Mouse (Mus musculus) heart, embryonic 13.5 days (tissue): ENCODE measurements around the gene Tipin. TPM values are rescaled to one million over a fixed set of nuclear protein-coding genes. Genes with fewer than 3 reads are reported as not detected.
"Not testable (repeated sequence)": the region's sequence is repeated elsewhere in the genome, so short reads cannot be mapped to it uniquely, and the experiment has no call there.

ENCODE experiments used
- ATAC-seq: fragments of 200-750 bp; cut with Nextera tagmentation; 2 replicates; pipeline ENCODE4 v1.8.0; 2017; ENCODE audit warnings: moderate TSS enrichment; ENCODE audit not compliant: insufficient number of reproducible peaks, low FRiP score, low TSS enrichment; ENCODE audit errors: extremely low read depth
- H3K27ac ChIP-seq: fragments of 300-500 bp; sonication (generic); replicated peaks from 2 replicates; pipeline ENCODE4 v1.5.1; 2015; ENCODE audit warnings: moderate library complexity, mild to moderate bottlenecking, inconsistent platforms
- H3K27me3 ChIP-seq: fragments of 300-500 bp; sonication (generic); replicated peaks from 2 replicates; pipeline ENCODE4 v1.6.1; 2015; ENCODE audit warnings: mild to moderate bottlenecking, inconsistent platforms
- H3K36me3 ChIP-seq: fragments of 300-500 bp; sonication (generic); 2 replicates; pipeline ENCODE4 v1.6.1; 2015; ENCODE audit warnings: mild to moderate bottlenecking, inconsistent platforms
- H3K4me1 ChIP-seq: fragments of 300-500 bp; sonication (generic); 2 replicates; pipeline ENCODE4 v1.6.1; 2015; ENCODE audit warnings: inconsistent platforms
- H3K4me2 ChIP-seq: fragments of 300-500 bp; sonication (generic); 2 replicates; pipeline ENCODE4 v1.6.1; 2015; ENCODE audit warnings: inconsistent platforms, mild to moderate bottlenecking, moderate library complexity
- H3K4me3 ChIP-seq: fragments of 300-500 bp; sonication (generic); 2 replicates; pipeline ENCODE4 v1.5.1; 2015; ENCODE audit warnings: moderate library complexity, mild to moderate bottlenecking, inconsistent platforms
- H3K9ac ChIP-seq: fragments of 300-500 bp; sonication (generic); 2 replicates; pipeline ENCODE4 v1.6.1; 2015; ENCODE audit warnings: inconsistent platforms, mild to moderate bottlenecking, moderate library complexity
- H3K9me3 ChIP-seq: fragments of 300-500 bp; sonication (generic); 2 replicates; pipeline ENCODE4 v1.6.1; 2016; ENCODE audit warnings: inconsistent platforms
- WGBS: fragments of 180-500 bp; shearing (Covaris S2); methylation state at CpG from one replicate; pipeline ENCODE4 v1.1.7; 2015; ENCODE audit warnings: mixed read lengths; 5-methylcytosine and 5-hydroxymethylcytosine counted together
- polyA plus RNA-seq: library from polyadenylated mRNA; unstranded; fragments of >200 nt; fragmentation: Nextera tagmentation; extraction: Ambion mirVana; gene quantifications from 2 replicates; pipeline ENCODE4 v1.2.1, GENCODE M21; 2015

Tipin gene
- polyA plus RNA-seq, 1 experiment from 2014 or later, result 129 TPM

DNA sequence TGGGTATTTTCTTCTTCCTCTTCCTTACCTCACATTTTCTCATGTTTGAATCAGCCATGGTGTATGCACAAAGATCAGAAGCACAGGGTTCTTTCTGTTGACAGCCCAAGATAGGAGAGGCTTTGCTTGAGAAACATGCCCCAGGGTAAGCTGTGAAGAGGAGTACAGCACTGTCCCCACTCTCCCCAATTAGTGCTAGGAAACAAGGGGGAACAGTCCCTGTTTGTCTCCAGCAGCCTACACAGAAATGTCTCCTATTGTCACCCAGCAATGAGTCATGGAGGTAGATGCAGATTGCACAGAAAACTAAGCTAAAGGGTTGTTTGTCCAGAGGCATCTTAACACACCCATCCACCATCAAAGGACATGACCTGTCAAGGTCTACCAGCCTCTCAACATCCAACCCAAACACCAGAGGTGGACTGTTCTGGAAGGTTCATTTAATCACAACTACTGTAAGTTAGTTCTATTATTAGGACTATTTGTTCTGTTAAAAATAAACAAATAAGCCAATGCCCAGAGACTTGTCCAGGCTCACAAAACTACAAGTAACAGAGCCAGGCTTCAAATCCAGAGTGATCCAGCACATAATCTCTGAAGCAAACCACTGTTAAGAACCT, 31.2 kb upstream of the Tipin start:
- Histone ChIP-seq H3K4me1 (peaks cover 32% of the 10 kb centered on the region), H3K27ac (no peak overlapping the region), H3K4me3 (no peak overlapping the region), H3K9ac (peak overlapping the region; percentile 47; the same call in 1 of the 2 replicates), H3K27me3 (no peaks in the 10 kb centered on the region), H3K9me3 (no peaks in the 10 kb centered on the region), H3K4me2 (no peak overlapping the region), H3K36me3 (peaks cover 14% of the 10 kb centered on the region; the same call in 1 of the 2 replicates)
- no peak for ATAC-seq

DNA sequence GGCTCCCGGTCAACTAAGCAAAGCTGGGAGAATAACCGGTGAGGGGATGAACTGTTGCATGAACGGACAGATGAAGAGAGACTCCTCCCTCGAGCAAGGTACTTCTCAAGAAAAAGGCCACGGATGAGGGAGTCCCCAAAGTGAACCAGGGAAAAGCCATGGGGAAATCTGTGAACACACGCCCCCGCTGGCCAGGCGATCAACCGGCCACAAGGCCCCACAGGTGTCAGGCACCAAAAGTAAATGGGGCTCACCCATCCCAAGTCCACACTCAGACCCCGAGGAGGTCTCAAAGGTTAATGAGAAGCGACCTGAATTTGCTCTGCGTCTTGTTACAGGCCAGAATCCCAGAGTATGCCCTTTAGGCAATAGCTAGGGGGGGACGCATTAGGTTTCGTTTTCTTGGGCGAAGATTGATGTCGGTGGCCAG, 28.8 kb upstream of the Tipin start:
- peaks cover 3% of the 10 kb centered on the region; the same call in 1 of the 2 replicates for H3K36me3 ChIP-seq
- peak overlapping the region; percentile 88 for H3K4me3 ChIP-seq
- H3K4me1 ChIP-seq, result peaks cover 32% of the 10 kb centered on the region
- no peaks in the 10 kb centered on the region for H3K27me3 ChIP-seq
- H3K27ac ChIP-seq, result peak overlapping the region; percentile 95
- peak overlapping the region; percentile 92 for H3K9ac ChIP-seq
- WGBS, result under 1% methylated on average over 16 of the region's 16 CpGs
- H3K9me3 ChIP-seq, result no peaks in the 10 kb centered on the region
- peak overlapping the region; percentile 75 for H3K4me2 ChIP-seq
- no peak for ATAC-seq

DNA sequence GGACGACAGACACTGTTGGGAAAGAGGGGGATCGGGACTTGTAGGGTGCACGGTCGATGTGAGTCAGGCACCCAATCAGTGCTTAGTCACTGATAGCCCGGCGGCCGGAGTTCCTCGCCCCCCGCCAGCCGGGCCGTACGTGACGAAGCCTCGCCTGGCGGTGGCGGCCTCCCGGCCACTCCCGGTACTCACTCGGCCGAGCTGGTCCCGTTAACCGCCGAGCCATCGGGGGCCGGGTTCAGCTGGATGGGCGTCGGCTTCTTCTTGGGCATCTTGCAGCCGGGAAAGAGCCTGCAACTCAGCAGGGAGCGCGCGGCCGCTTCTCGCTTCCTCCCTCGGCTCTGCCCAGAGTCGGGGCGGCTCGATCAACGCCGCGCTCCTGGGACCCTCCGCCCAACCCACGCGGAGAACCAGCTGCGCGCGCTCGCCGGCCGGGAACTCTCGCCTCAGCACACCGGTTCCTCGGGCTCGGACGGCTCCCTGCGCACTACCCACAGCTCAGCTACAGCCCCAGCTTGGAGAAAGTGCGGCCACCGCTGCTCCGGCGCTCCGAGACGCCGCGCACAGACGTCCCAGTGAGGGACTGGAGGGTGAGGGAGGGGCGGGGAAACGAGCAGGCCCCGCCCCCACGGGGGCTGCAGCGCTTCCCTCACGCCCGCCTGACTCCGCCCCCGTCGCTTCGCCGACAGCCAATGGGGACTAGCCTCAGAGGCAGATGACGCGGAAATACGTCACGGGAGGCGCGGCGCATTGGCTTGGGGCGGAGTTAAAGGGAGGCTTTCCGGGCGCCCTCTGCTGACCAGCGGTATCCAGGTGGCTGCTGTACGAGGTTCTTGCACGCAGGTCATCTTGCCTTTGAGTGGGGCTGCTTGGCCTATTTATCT, 28.1 kb upstream of the Tipin start, which contains the start of gene Map2k1:
TSS of gene Map2k1 (minus strand) at position 611 of the 884 bp plus-strand sequence.
- WGBS, result under 1% methylated on average over 89 of the region's 89 CpGs
- H3K27ac ChIP-seq, result peak within 1 kb of the TSS; percentile 95

DNA sequence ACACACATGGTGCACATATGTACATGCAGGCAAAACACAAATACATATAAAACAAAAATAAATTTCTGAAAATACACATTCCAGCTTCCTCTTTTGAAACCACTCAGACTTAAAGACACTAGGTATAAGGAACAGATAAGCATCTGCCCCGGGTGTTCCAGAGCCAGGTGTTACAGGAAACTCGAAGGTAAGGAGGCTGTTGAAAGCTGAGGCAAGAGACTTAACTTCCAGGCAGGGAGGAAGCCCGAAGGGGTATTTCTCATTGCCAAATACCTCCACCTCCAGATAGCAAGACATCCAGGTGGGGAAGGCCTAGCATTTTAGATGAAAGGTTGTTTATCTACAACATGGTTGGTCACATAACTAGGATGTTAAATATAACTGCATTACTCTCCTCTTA, 26.0 kb upstream of the Tipin start:
- 68% methylated on average over 3 of the region's 3 CpGs for WGBS

More for the DNA sequence above, 28.1 kb upstream of the Tipin start, which contains the start of gene Map2k1:
- Histone ChIP-seq H3K9ac (peak within 1 kb of the TSS; percentile 92), H3K4me3 (peak within 1 kb of the TSS; percentile 88), H3K4me2 (peak within 1 kb of the TSS; percentile 75), H3K27me3 (no peaks in the 10 kb centered on the region), H3K4me1 (peaks cover 32% of the 10 kb centered on the region), H3K9me3 (no peaks in the 10 kb centered on the region), H3K36me3 (peaks cover 3% of the 10 kb centered on the region; the same call in 1 of the 2 replicates)
- peak; percentile 98 for ATAC-seq

DNA sequence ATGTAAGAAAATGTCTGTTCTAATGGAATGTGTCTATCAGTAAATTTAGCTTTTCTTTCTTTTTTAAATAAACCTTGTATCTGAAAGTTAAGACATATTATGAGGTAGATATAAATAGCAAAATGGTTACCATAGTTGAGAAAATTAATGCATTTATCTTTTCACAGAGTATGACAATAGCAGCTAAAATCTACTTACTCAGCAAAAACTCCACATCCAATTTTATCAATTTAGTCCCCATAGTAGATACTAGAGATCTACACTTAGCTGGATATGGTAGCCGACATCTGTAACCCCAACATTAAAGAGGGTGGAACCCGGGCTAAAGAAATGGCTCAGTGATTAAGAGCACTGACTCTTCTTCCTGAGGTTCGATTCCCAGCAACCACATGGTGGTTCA, 25.2 kb upstream of the Tipin start:
- no peaks in the 10 kb centered on the region for H3K9me3 ChIP-seq
- H3K27ac ChIP-seq, result no peak overlapping the region
- no peaks in the 10 kb centered on the region for H3K36me3 ChIP-seq
- H3K27me3 ChIP-seq, result no peaks in the 10 kb centered on the region
- WGBS, result 81% methylated on average over 3 of the region's 3 CpGs
- H3K4me3 ChIP-seq, result no peak overlapping the region
- no peak overlapping the region for H3K9ac ChIP-seq
- no peak for ATAC-seq
- H3K4me2 ChIP-seq, result no peak overlapping the region
- peaks cover 15% of the 10 kb centered on the region for H3K4me1 ChIP-seq

More for the DNA sequence above, 26.0 kb upstream of the Tipin start:
- H3K4me2 ChIP-seq, result no peak overlapping the region
- no peak overlapping the region for H3K9ac ChIP-seq
- H3K4me3 ChIP-seq, result no peak overlapping the region
- H3K27ac ChIP-seq, result no peak overlapping the region
- H3K4me1 ChIP-seq, result peaks cover 22% of the 10 kb centered on the region
- H3K36me3 ChIP-seq, result no peaks in the 10 kb centered on the region
- no peak for ATAC-seq
- no peaks in the 10 kb centered on the region for H3K9me3 ChIP-seq
- no peaks in the 10 kb centered on the region for H3K27me3 ChIP-seq

DNA sequence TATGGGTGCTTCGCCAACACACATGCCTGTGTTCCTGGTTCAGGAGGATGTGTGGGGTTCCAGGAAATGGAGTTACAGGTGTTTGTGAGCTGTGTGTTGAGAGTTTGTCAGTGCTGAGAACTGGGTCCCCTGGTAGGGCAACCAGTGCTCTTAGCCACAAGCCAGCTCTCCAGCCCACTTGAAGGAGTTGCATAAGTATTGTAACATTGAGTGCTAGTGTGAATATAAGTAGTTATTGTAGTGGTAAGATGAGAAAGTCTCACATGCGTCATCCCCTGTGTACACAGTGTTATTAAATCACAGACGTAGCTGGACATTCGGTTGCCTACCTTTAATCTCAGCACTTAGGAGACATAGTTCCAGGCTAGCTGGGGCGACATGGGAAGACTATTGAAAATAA, 21.5 kb upstream of the Tipin start:
- Histone ChIP-seq H3K36me3 (no peaks in the 10 kb centered on the region), H3K27ac (no peak overlapping the region), H3K27me3 (no peaks in the 10 kb centered on the region), H3K4me2 (no peak overlapping the region), H3K4me3 (no peak overlapping the region), H3K9me3 (no peaks in the 10 kb centered on the region), H3K9ac (no peak overlapping the region), H3K4me1 (no peaks in the 10 kb centered on the region)
- no peak for ATAC-seq
- 81% methylated on average over 5 of the region's 5 CpGs for WGBS

DNA sequence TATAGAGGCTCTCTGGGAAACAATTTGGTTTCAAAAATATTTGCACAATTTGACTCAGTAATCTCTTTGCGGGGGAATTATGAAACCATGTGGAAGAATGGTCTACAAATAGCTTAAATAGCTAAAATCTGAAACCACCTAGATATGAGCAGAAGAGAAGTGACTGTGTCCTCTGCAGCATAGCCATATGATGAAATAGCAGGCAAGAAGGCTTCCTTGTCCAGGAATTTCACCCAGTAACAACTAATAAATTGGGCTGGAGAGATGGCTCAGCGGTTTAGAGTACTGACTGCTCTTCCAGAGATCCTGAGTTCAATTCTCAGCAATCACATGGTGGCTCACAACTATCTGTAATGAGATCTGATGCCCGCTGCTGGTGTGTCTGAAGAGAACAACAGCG, 20.4 kb upstream of the Tipin start:
- Histone ChIP-seq H3K36me3 (no peaks in the 10 kb centered on the region), H3K4me2 (no peak overlapping the region), H3K9me3 (no peaks in the 10 kb centered on the region), H3K9ac (no peak overlapping the region), H3K27me3 (no peaks in the 10 kb centered on the region), H3K4me1 (no peaks in the 10 kb centered on the region), H3K27ac (no peak overlapping the region), H3K4me3 (no peak overlapping the region)
- 80% methylated on average over 4 of the region's 4 CpGs for WGBS
- no peak for ATAC-seq

DNA sequence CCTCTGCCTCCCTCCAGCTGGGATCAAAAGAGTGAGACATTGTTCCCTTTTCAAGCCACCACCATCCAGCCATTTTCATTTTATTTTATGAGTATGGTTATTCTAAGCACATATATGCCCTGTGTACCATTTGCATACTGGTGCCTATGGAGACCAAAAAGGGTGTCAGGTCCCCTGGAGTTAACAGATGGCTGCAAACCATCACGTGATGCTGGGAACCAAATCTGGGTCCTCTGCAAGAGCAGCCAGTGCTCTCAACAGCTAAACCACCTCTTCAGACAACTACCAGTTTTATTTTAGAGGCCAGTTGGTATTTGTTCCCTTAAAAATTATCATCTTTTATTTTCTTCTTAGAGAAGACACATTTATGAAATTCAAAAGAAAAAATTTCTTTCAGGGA, 16.6 kb upstream of the Tipin start:
- ATAC-seq, result no peak
- H3K27me3 ChIP-seq, result no peaks in the 10 kb centered on the region
- H3K36me3 ChIP-seq, result no peaks in the 10 kb centered on the region
- 35% methylated on average over 1 of the region's 1 CpGs for WGBS
- no peak overlapping the region for H3K4me3 ChIP-seq
- H3K4me1 ChIP-seq, result no peaks in the 10 kb centered on the region
- H3K27ac ChIP-seq, result no peak overlapping the region
- H3K9me3 ChIP-seq, result no peaks in the 10 kb centered on the region
- no peak overlapping the region for H3K9ac ChIP-seq
- H3K4me2 ChIP-seq, result no peak overlapping the region

DNA sequence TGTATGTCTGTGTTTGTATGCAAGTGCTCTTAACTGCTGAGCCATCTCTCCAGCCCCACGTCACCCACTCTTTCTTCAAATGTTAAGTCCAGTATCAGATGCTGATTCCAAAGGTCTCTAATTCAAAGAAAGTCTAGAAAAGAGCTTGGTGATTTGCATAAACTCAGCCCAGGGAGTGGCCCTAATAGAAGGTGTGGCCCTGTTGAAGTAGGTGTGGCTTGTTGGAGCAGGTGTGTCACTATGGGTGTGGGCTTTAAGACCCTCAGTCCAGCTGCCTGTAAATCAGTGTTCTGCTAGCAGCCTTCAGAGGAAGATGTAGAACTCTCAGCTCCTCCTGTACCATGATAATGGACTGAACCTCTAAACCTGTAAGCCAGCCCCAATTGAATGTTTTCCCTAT, 14.2 kb upstream of the Tipin start:
- Histone ChIP-seq H3K4me3 (no peak overlapping the region), H3K27me3 (no peaks in the 10 kb centered on the region), H3K4me2 (no peak overlapping the region), H3K36me3 (no peaks in the 10 kb centered on the region), H3K27ac (no peak overlapping the region), H3K4me1 (no peaks in the 10 kb centered on the region), H3K9ac (no peak overlapping the region), H3K9me3 (no peaks in the 10 kb centered on the region)
- 82% methylated on average over 1 of the region's 1 CpGs for WGBS
- ATAC-seq, result no peak

DNA sequence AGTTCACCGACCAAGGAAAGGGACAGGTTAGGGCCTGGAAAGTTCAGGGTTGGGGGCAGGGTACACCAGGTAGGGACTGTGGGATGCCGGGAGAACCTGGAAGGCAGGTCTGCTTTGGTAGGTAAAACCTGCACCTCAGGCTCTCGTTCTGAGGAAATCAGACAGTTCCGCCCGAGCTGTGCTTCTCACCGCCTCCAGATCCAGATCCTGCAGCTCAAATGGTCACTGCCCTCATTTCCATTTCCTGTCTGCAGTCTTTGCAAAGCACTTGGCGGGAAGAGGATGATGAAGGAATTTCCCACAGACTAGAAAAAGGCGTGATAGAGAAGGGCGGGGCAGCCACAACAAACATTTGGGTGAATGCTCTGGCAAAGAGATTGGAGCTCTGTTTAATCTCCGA, 13.2 kb upstream of the Tipin start:
- Histone ChIP-seq H3K27me3 (no peaks in the 10 kb centered on the region), H3K9me3 (no peaks in the 10 kb centered on the region), H3K4me3 (no peak overlapping the region), H3K36me3 (no peaks in the 10 kb centered on the region), H3K9ac (no peak overlapping the region), H3K27ac (no peak overlapping the region), H3K4me1 (no peaks in the 10 kb centered on the region), H3K4me2 (no peak overlapping the region)
- 71% methylated on average over 10 of the region's 10 CpGs for WGBS
- no peak for ATAC-seq

DNA sequence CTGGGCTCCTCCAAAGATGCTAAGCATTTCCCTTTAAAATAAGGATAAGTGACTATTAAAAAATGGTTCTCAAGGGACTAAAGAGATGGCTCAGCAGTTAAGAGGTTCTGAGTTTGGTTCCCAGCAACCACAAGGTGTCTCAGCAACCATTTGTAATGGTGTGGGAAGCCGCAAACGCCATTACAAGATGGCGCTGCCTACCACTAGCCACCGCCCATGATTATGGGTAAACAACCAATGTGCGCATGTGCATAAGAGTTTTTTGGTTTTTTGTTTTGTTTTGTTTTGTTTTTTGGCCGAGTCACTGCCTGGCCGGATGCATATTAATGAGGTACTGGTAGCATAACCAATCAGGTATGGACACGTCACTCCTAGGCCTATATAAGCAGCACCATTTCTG, 12.5 kb upstream of the Tipin start:
- H3K27me3 ChIP-seq, H3K9me3 ChIP-seq, ATAC-seq, H3K27ac ChIP-seq, H3K4me1 ChIP-seq, H3K4me3 ChIP-seq, H3K4me2 ChIP-seq, H3K36me3 ChIP-seq, H3K9ac ChIP-seq: not testable (repeated sequence)
- 90% methylated on average over 8 of the region's 8 CpGs for WGBS
